Mouse (Mus musculus) thymus, adult 2 months (tissue): ENCODE measurements at regions not wholly inside any gene's neighbourhood (a gene's known extent, or its start where the extent isn't known, plus 50 kb on each side); places are given as distances from the start of the nearest gene placed in this dataset.

Source experiments
- CTCF ChIP-seq: fragments of 200-500 bp; IDR thresholded peaks from 2 replicates; pipeline ENCODE4 v1.5.1; 2012; ENCODE audit warnings: mild to moderate bottlenecking, control low read depth, low read length, moderate library complexity, borderline replicate concordance; ENCODE audit not compliant: control insufficient read depth, poor library complexity, insufficient read depth; ENCODE audit errors: extremely low read depth
- POLR2A ChIP-seq: fragments of 200-500 bp; IDR thresholded peaks from 2 replicates; pipeline ENCODE4 v1.6.1; 2012; ENCODE audit warnings: mild to moderate bottlenecking, low read length, control low read depth, moderate library complexity; ENCODE audit not compliant: control insufficient read depth, poor library complexity, insufficient read depth; ENCODE audit errors: extremely low read depth

DNA sequence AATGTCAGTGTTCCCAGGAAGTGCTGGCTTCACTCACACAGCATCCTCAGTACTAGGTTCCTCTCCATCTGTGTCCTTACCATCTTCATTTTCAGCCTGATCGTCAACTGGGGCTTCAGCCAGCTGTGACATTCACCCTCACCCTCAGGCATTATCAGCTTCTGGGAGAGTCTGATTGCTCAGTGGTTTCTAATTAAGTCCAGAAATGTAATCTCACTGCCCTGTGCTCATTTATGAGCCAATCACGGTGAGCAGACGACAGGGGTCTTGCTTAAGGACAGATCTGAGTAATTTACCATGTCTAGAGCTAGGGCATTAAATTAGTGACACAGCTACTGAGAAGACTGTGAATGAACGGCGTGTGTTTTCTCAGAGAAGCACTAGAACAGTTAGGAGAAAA lies 260.8 kb downstream of the Tle4 start:
- no peak for TF ChIP-seq CTCF
- no peak for TF ChIP-seq POLR2A
